Mouse (Mus musculus): Measurements from ENCODE around the gene Spen. TPM values are rescaled to one million over a fixed set of nuclear protein-coding genes. Genes with fewer than 3 reads are reported as not detected.

Spen gene
- polyA plus RNA-seq, 1 experiment = 13.0 TPM

DNA sequence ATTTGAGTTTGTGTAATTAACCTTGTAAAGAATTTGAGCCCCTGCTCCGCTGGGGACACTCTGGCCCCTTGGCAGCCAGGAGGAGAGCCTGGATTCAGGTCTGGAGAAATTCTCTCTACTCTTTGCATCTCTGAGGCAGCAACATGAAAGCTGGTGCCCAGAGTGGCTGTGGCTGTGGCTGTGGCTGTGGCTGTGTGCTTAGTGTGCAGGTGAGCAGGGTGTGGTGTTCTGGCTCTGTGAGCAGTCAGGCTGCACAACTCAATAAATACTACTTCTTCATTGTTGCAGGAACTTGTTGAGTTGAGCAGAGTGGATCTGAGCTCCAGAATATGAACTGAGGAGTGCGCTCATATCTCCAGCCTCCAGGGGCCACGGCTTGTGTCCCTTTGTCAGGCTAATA lies 79.5 kb downstream of the Spen start:
- Histone ChIP-seq H3K4me1 (ENCODE audit: control insufficient read depth, insufficient read depth, low read length) (peaks cover 7% of the 10 kb centered on the region), H3K4me3 (ENCODE audit: insufficient read depth, low read length) (no peak overlapping the region), H3K27ac (ENCODE audit: insufficient read depth, low read length) (no peak overlapping the region)
- TF ChIP-seq POLR2A (IDR thresholded peaks at IDR 0.05; ENCODE audit: extremely low read depth, insufficient read depth, low read length) (no peak), CTCF (IDR thresholded peaks at IDR 0.05; ENCODE audit: extremely low read depth, insufficient read depth, low read length) (no peak)

DNA sequence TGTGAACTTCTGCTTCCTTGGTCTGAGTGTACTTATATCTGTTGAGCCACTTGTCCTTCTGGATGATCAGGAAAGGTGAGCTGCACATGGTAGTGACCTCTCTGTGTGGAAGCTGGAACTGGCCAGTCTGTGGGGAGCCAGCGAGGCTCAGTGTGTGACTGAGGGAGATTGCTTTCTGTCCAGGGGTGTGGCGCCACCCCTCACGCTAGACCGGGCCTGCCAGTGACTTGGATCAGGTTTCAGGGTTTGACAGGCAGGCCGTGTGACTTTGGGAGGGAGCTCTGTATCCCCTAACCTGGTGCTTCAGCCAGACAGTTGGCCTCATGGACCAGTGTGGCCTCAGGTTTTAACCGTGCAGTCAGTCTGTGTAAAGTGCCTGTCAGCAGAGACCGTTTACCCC lies 80.2 kb downstream of the Spen start:
- no peak overlapping the region for H3K4me3 ChIP-seq (ENCODE audit: insufficient read depth, low read length)
- H3K27ac ChIP-seq (ENCODE audit: insufficient read depth, low read length) = no peak overlapping the region
- TF ChIP-seq CTCF (IDR thresholded peaks at IDR 0.05; ENCODE audit: extremely low read depth, insufficient read depth, low read length) (no peak), POLR2A (IDR thresholded peaks at IDR 0.05; ENCODE audit: extremely low read depth, insufficient read depth, low read length) (no peak)
- H3K4me1 ChIP-seq (ENCODE audit: control insufficient read depth, insufficient read depth, low read length) = peaks cover 8% of the 10 kb centered on the region

DNA sequence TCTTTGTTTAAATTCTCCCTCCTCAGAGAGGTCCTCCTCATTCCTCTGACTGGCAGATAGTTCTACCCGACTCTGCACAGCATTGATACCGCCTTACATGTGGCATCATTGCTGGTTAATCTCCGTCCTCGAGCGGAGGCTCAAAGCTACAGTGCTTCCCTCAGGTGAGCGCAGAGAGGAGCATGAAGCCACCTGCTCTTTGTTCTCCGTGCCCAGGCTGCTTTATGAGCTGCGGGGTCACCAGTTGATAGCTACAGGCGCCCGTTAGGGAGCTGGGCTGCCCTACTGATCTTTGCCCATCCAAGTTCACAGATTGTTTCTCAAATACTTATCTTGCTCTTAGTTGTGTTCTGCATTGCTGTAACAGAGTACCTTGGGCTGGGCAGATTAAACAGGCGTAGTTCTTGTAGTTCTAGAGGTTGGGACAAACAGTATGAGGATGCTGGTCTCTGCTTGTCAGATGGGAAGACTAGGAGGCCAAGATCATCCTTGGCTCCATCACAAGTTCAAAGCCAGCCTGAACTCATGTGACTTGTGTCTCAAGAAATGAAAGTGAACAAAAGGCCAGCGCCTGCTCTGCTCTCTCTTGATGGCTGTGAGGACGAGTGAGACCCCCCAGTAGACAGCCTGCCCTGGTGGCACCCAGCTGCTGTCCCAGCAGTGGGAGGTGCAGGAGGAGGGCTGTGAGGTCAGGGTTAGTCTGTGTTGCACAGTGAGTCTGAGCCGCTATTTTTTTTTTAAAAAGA lies 82.0 kb downstream of the Spen start:
- Histone ChIP-seq H3K4me1 (ENCODE audit: control insufficient read depth, insufficient read depth, low read length) (peaks cover 4% of the 10 kb centered on the region), H3K27ac (ENCODE audit: insufficient read depth, low read length) (no peak overlapping the region), H3K4me3 (ENCODE audit: insufficient read depth, low read length) (no peak overlapping the region)
- TF ChIP-seq POLR2A (IDR thresholded peaks at IDR 0.05; ENCODE audit: extremely low read depth, insufficient read depth, low read length) (no peak), CTCF (IDR thresholded peaks at IDR 0.05; ENCODE audit: extremely low read depth, insufficient read depth, low read length) (no peak)

DNA sequence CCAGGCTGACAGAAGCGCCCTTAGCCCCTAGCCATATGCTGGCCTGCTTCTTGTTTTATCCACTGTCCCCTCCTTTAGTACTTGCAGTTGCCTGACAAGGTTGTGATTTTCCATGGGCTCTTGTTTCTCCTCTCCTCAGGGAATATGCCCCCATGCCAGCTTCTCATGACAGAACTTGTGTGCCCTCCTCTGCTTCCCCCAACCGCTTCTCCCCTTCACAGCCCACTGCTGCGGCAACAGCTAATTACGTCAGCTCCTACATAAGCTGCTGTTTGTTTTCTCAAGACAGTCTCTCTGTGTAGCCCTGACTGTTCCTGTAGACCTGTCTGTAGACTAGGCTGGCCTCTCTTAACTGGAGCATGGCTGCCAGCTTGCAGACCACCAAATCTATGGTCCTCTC lies 82.9 kb downstream of the Spen start:
- H3K4me3 ChIP-seq (ENCODE audit: insufficient read depth, low read length) = no peak overlapping the region
- TF ChIP-seq CTCF (IDR thresholded peaks at IDR 0.05; ENCODE audit: extremely low read depth, insufficient read depth, low read length) (no peak), POLR2A (IDR thresholded peaks at IDR 0.05; ENCODE audit: extremely low read depth, insufficient read depth, low read length) (no peak)
- H3K4me1 ChIP-seq (ENCODE audit: control insufficient read depth, insufficient read depth, low read length) = peaks cover 3% of the 10 kb centered on the region
- no peak overlapping the region for H3K27ac ChIP-seq (ENCODE audit: insufficient read depth, low read length)

DNA sequence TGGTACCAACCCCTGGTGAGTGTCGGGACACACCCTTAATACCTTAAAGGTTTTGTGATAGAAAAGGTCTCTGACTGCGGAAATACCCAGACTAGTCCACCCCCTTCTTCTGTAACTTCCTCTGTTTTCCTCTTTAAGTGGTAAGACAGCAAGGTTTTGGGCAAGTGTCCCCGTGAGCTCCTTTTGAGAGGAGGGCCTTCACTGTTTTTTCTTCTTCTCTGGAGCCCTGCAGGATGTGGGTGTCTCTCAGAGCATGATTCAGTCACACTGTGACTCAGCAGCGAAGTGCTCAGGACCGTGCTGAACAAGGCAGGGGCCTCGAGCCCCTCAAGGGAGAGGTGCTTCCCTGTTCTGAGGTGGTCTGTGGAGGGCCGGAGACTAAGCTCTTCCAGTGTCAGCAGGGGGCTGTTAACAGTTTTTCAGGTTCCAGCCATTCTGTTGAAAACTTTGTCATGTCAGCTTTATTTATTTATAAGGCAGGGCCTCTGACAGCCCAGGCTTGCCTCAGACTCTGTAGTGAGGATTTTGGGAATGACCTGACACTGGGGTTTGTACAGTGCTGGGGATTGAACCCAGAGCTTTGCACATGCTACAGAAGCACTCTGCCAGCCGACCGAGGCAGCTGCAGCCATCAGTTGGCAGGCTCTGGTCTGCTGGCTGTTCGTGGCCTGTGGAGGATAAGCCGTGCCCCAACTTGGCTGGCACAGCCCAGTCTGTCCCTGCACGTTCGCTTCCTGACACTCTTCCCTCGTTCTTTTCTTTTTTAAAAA lies 83.6 kb downstream of the Spen start:
- Histone ChIP-seq H3K27ac (ENCODE audit: insufficient read depth, low read length) (no peak overlapping the region; the same call in 1 of the 2 replicates), H3K4me1 (ENCODE audit: control insufficient read depth, insufficient read depth, low read length) (peaks cover 3% of the 10 kb centered on the region), H3K4me3 (ENCODE audit: insufficient read depth, low read length) (no peak overlapping the region)
- TF ChIP-seq POLR2A (IDR thresholded peaks at IDR 0.05; ENCODE audit: extremely low read depth, insufficient read depth, low read length) = no peak
- no peak for TF ChIP-seq CTCF (IDR thresholded peaks at IDR 0.05; ENCODE audit: extremely low read depth, insufficient read depth, low read length)

DNA sequence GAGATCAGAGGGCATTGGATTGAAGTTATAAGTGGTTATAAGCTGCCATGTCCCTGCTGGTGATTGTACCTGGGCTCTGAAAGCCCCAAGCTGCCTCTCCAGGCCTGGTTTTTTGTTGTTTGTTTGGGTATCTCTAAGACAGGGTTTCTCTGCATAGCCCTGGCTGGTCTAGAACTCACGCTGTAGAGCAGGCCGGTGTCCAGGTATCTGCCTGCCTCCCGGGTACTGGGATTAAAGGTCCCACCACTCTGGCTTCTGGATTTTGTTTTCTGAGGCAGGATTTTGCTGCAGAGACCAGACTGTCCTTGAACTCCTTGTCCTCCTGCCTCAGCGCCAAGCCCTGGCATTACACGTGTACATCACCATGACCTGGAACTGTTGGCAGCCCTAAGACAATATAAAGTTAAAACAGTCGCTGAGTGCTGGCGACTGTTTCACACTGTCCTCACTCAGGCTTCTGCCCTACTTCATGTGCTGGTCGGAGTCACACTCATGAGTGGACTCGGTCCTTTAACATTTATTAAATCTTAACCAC lies 86.4 kb downstream of the Spen start:
- Histone ChIP-seq H3K4me3 (ENCODE audit: insufficient read depth, low read length) (no peak overlapping the region), H3K27ac (ENCODE audit: insufficient read depth, low read length) (no peak overlapping the region), H3K4me1 (ENCODE audit: control insufficient read depth, insufficient read depth, low read length) (peaks cover 3% of the 10 kb centered on the region)
- no peak for TF ChIP-seq CTCF (IDR thresholded peaks at IDR 0.05; ENCODE audit: extremely low read depth, insufficient read depth, low read length)
- no peak for TF ChIP-seq POLR2A (IDR thresholded peaks at IDR 0.05; ENCODE audit: extremely low read depth, insufficient read depth, low read length)

DNA sequence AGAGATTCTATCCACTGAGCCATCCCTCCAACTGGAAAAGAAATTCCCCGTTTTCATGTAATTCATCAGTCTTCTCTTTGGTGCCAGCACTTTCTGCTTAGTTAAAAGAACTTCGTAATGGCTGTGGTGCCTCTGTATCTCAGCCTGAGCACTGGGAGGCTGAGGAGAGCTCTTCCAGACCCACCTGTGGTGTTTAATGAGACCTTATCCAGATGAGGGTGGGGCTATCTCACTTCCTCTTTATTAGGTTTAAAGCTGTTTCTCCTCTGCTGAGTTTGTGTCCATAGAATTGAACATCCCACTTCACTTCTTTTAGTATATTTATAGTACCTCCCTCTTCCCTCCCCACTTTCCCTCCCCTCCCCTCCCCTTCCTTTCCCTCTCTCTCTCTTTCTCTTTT lies 87.1 kb downstream of the Spen start:
- Histone ChIP-seq H3K27ac (ENCODE audit: insufficient read depth, low read length) (no peak overlapping the region), H3K4me3 (ENCODE audit: insufficient read depth, low read length) (no peak overlapping the region), H3K4me1 (ENCODE audit: control insufficient read depth, insufficient read depth, low read length) (peaks cover 5% of the 10 kb centered on the region)
- no peak for TF ChIP-seq POLR2A (IDR thresholded peaks at IDR 0.05; ENCODE audit: extremely low read depth, insufficient read depth, low read length)
- TF ChIP-seq CTCF (IDR thresholded peaks at IDR 0.05; ENCODE audit: extremely low read depth, insufficient read depth, low read length) = no peak

DNA sequence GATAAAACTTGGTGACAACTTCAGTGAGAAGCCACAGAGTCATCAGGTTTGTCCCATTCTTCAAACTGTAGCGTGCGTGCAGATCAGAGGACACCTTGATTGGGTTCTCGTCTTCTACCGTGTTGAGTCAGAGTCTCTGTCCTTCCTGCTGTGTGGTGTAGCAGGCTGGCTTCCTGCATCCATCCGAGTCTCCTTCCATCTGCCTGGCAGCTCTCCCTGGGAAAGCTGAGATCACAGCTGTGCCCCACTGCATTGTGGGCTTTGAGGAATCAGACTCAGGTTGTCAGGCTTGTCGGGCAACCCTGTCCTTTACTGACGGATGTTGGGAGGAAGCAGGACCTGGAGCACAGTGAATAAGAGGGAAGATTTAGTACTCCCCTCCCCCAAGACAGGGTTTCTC lies 92.2 kb downstream of the Spen start:
- Histone ChIP-seq H3K4me1 (ENCODE audit: control insufficient read depth, insufficient read depth, low read length) (0 out of 2 replicates have a peak, but pooled peaks cover 4% of the 10 kb centered on the region), H3K27ac (ENCODE audit: insufficient read depth, low read length) (no peak overlapping the region), H3K4me3 (ENCODE audit: insufficient read depth, low read length) (no peak overlapping the region; the same call in 1 of the 2 replicates)
- TF ChIP-seq POLR2A (IDR thresholded peaks at IDR 0.05; ENCODE audit: extremely low read depth, insufficient read depth, low read length) (no peak), CTCF (IDR thresholded peaks at IDR 0.05; ENCODE audit: extremely low read depth, insufficient read depth, low read length) (no peak)

DNA sequence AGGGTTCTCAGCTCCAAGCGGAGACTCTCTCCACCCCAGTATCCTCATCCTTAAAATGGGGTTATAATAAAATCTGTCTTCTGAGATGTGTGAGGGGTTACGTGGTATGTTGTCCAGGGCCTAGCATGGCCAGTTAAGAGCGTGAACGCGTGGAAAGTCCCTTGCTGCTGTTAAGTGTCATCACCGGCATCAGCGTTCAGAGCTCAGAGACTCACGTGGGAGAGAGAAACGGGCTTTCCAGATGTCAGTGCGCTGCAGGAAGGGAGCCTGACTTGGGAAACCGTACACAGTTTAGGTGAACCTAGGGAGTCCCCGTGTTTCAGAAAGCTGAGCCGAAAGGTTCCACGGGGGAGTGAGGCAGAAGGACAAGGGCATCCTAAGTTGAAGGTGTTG lies 93.1 kb downstream of the Spen start:
- peak overlapping the region; percentile 61 for H3K4me3 ChIP-seq (ENCODE audit: insufficient read depth, low read length)
- 0 out of 2 replicates have a peak, but pooled peaks cover 4% of the 10 kb centered on the region for H3K4me1 ChIP-seq (ENCODE audit: control insufficient read depth, insufficient read depth, low read length)
- H3K27ac ChIP-seq (ENCODE audit: insufficient read depth, low read length) = no peak overlapping the region
- TF ChIP-seq CTCF (IDR thresholded peaks at IDR 0.05; ENCODE audit: extremely low read depth, insufficient read depth, low read length) (no peak), POLR2A (IDR thresholded peaks at IDR 0.05; ENCODE audit: extremely low read depth, insufficient read depth, low read length) (no peak)
